Mouse (Mus musculus): ENCODE data around the gene Tmbim6. TPM values are rescaled to one million over a fixed set of nuclear protein-coding genes. Genes with fewer than 3 reads are reported as not detected.
A peak's percentile ranks its signal among the peaks of the same experiment; 100 is the strongest.

Tmbim6 gene
- total and polyA plus RNA-seq, 2 experiments from 2014 or later = 346 to 355 TPM

- H3K4me1 ChIP-seq (ENCODE audit: insufficient read depth, low read length) = peaks cover 26% of the 10 kb centered on the region
- H3K36me3 ChIP-seq (ENCODE audit: insufficient read depth, low read length) = no peaks in the 10 kb centered on the region
- no peak overlapping the region for H3K9ac ChIP-seq (replicated peaks; ENCODE audit: low read length)
- DNase-seq (ENCODE audit: low spot score) (no peak), ATAC-seq (no peak)
- WGBS = 76% methylated on average over 3 of the region's 3 CpGs
- no peak for TF ChIP-seq CTCF (IDR thresholded peaks at IDR 0.05; ENCODE audit: low read depth)
- peak overlapping the region; percentile 86; the same call in 1 of the 2 replicates for H3K4me2 ChIP-seq (ENCODE audit: low read depth, low read length)
- no peaks in the 10 kb centered on the region for H3K9me3 ChIP-seq (ENCODE audit: low read length)
- H3K27me3 ChIP-seq (ENCODE audit: insufficient read depth, low read length) = no peaks in the 10 kb centered on the region
- no peak overlapping the region for H3K4me3 ChIP-seq (ENCODE audit: low read length)
- no peak overlapping the region for H3K27ac ChIP-seq
Measured at GRCm38 (mm10) chr15:99455415-99455814, 62.7 kb downstream of the Tmbim6 start.

GRCm38 (mm10) chr15:99456338-99456962 is 63.8 kb downstream of the Tmbim6 start:
- peak; percentile 46 for DNase-seq (ENCODE audit: low spot score)
- TF ChIP-seq CTCF (IDR thresholded peaks at IDR 0.05; ENCODE audit: low read depth) = no peak
- 9% methylated on average over 7 of the region's 7 CpGs for WGBS

GRCm38 (mm10) chr15:99456963-99457605 is 64.4 kb downstream of the Tmbim6 start:
- H3K4me3 ChIP-seq (ENCODE audit: low read length) = peak overlapping the region; percentile 81
- no peaks in the 10 kb centered on the region for H3K36me3 ChIP-seq (ENCODE audit: insufficient read depth, low read length)
- no peaks in the 10 kb centered on the region for H3K9me3 ChIP-seq (ENCODE audit: low read length)
- peak overlapping the region; percentile 86 for H3K4me2 ChIP-seq (ENCODE audit: low read depth, low read length)
- ATAC-seq = peak; percentile 78
- DNase-seq (ENCODE audit: low spot score) = peak; percentile 75
- peaks cover 26% of the 10 kb centered on the region for H3K4me1 ChIP-seq (ENCODE audit: insufficient read depth, low read length)
- H3K9ac ChIP-seq (replicated peaks; ENCODE audit: low read length) = peak overlapping the region; percentile 70
- H3K27ac ChIP-seq = peak overlapping the region; percentile 93
- WGBS = under 1% methylated on average over 29 of the region's 43 CpGs
- no peak for TF ChIP-seq CTCF (IDR thresholded peaks at IDR 0.05; ENCODE audit: low read depth)
- H3K27me3 ChIP-seq (ENCODE audit: insufficient read depth, low read length) = no peaks in the 10 kb centered on the region

More at GRCm38 (mm10) chr15:99456338-99456962, 63.8 kb downstream of the Tmbim6 start:
- no peaks in the 10 kb centered on the region for H3K27me3 ChIP-seq (ENCODE audit: insufficient read depth, low read length)
- peak overlapping the region; percentile 70 for H3K9ac ChIP-seq (replicated peaks; ENCODE audit: low read length)
- no peaks in the 10 kb centered on the region for H3K9me3 ChIP-seq (ENCODE audit: low read length)
- peaks cover 26% of the 10 kb centered on the region for H3K4me1 ChIP-seq (ENCODE audit: insufficient read depth, low read length)
- H3K4me3 ChIP-seq (ENCODE audit: low read length) = peak overlapping the region; percentile 81
- ATAC-seq = no peak
- H3K36me3 ChIP-seq (ENCODE audit: insufficient read depth, low read length) = no peaks in the 10 kb centered on the region
- H3K27ac ChIP-seq = peak overlapping the region; percentile 93
- peak overlapping the region; percentile 86 for H3K4me2 ChIP-seq (ENCODE audit: low read depth, low read length)

DNA sequence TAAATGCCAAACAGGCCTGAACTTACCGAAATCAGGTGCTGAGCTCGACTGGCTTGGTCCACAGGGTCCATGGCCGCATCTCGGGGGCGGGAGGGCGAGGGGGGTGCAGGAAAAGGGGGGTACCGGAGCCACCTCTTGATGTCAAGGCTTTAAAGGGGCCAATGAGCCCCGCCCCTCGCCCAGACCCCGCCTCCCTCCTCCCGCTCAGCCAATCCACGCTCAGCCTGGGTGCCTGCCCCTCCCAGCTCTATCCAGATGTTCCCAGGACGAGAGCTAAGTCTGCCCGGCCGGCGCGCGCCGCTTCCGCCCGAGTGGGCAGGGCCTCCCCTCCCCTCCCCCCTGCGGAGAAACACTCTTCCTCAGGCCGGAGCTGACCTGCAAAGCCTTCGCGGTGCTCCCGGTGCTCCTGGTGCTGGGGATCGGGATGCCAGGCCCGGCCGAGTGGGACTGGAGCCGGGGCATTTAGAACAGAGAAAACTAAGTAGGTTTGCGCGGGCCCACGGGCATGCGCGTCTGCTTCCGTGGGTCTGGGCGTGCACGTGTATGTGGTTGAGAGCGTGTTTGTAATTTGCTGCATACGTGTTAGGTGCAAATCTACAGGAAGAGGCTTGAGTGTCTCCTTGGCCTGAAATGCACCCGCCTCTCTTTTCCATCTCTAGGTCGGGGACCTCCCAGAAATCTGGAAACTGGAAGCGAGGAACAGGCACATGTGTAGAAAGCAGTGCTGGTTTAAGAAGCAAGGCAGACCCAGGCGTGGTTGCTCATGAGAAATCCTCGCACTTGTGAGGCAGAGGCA is 65.1 kb downstream of the Tmbim6 start, which contains the start of gene Nckap5l:
TSS of gene Nckap5l (minus strand) at position 143 of the 796 bp plus-strand sequence.
- DNase-seq (ENCODE audit: low spot score) = peak; percentile 94
- Histone ChIP-seq H3K4me1 (ENCODE audit: insufficient read depth, low read length) (peaks cover 26% of the 10 kb centered on the region), H3K27me3 (ENCODE audit: insufficient read depth, low read length) (no peaks in the 10 kb centered on the region), H3K9ac (replicated peaks; ENCODE audit: low read length) (peak within 1 kb of the TSS; percentile 70), H3K36me3 (ENCODE audit: insufficient read depth, low read length) (no peaks in the 10 kb centered on the region), H3K27ac (peak within 1 kb of the TSS; percentile 93), H3K9me3 (ENCODE audit: low read length) (no peaks in the 10 kb centered on the region), H3K4me3 (ENCODE audit: low read length) (peak within 1 kb of the TSS; percentile 81), H3K4me2 (ENCODE audit: low read depth, low read length) (peak within 1 kb of the TSS; percentile 86)
- peak; percentile 96 for ATAC-seq
- TF ChIP-seq CTCF (IDR thresholded peaks at IDR 0.05; ENCODE audit: low read depth) = no peak
- 2% methylated on average over 45 of the region's 45 CpGs for WGBS

Other genes with a start within 250 kb of the Tmbim6 start
- 1.8 and 3.6 TPM in 2 replicates for gene Kcnh3, start 168.0 kb upstream of the Tmbim6 start, total RNA-seq (2014; rRNA removed)
- gene Kcnh3, start 168.0 kb upstream of the Tmbim6 start, polyA plus RNA-seq (2015; fragmentation: Nextera tagmentation; extraction: Ambion mirVana) = 0.91 and 1.2 TPM in 2 replicates
- gene Mcrs1, start 140.9 kb upstream of the Tmbim6 start, total RNA-seq (2014; rRNA removed) = 228 and 229 TPM in 2 replicates
- gene Mcrs1, start 140.9 kb upstream of the Tmbim6 start, polyA plus RNA-seq (2015; fragmentation: Nextera tagmentation; extraction: Ambion mirVana) = 199 and 206 TPM in 2 replicates
- 90.2 and 94.2 TPM in 2 replicates for gene Prpf40b, start 97.8 kb upstream of the Tmbim6 start, total RNA-seq (2014; rRNA removed)
- 101 and 110 TPM in 2 replicates for gene Prpf40b, start 97.8 kb upstream of the Tmbim6 start, polyA plus RNA-seq (2015; fragmentation: Nextera tagmentation; extraction: Ambion mirVana)
- gene Fam186b, start 97.0 kb upstream of the Tmbim6 start, total RNA-seq (2014; rRNA removed) = 0.86 and 1.3 TPM in 2 replicates
- 1.3 and 1.4 TPM in 2 replicates for gene Fam186b, start 97.0 kb upstream of the Tmbim6 start, polyA plus RNA-seq (2015; fragmentation: Nextera tagmentation; extraction: Ambion mirVana)
- gene Fmnl3, start 22.4 kb upstream of the Tmbim6 start, total RNA-seq (2014; rRNA removed) = 11.9 and 15.2 TPM in 2 replicates
- gene Fmnl3, start 22.4 kb upstream of the Tmbim6 start, polyA plus RNA-seq (2015; fragmentation: Nextera tagmentation; extraction: Ambion mirVana) = 8.0 and 8.2 TPM in 2 replicates
- gene Nckap5l, start 64.9 kb downstream of the Tmbim6 start, total RNA-seq (2014; rRNA removed) = 19.5 and 23.4 TPM in 2 replicates
- 10.0 and 11.4 TPM in 2 replicates for gene Nckap5l, start 64.9 kb downstream of the Tmbim6 start, polyA plus RNA-seq (2015; fragmentation: Nextera tagmentation; extraction: Ambion mirVana)
- 10.1 and 13.7 TPM in 2 replicates for gene Bcdin3d, start 81.8 kb downstream of the Tmbim6 start, total RNA-seq (2014; rRNA removed)
- 12.6 and 12.7 TPM in 2 replicates for gene Bcdin3d, start 81.8 kb downstream of the Tmbim6 start, polyA plus RNA-seq (2015; fragmentation: Nextera tagmentation; extraction: Ambion mirVana)
- gene Faim2, start 135.3 kb downstream of the Tmbim6 start, total RNA-seq (2014; rRNA removed) = 30.5 and 33.4 TPM in 2 replicates
- gene Faim2, start 135.3 kb downstream of the Tmbim6 start, polyA plus RNA-seq (2015; fragmentation: Nextera tagmentation; extraction: Ambion mirVana) = 54.6 and 57.9 TPM in 2 replicates
- gene Aqp2, start 186.2 kb downstream of the Tmbim6 start, total RNA-seq (2014; rRNA removed) = not detected in 2 replicates
- 0.10 TPM in 1 of 2 replicates, not detected in the other for gene Aqp2, start 186.2 kb downstream of the Tmbim6 start, polyA plus RNA-seq (2015; fragmentation: Nextera tagmentation; extraction: Ambion mirVana)
- gene Aqp5, start 197.9 kb downstream of the Tmbim6 start, total RNA-seq (2014; rRNA removed) = 3.8 and 5.5 TPM in 2 replicates
- gene Aqp5, start 197.9 kb downstream of the Tmbim6 start, polyA plus RNA-seq (2015; fragmentation: Nextera tagmentation; extraction: Ambion mirVana) = 1.1 TPM in 2 replicates
- 0.14 and 0.26 TPM in 2 replicates for gene Aqp6, start 208.5 kb downstream of the Tmbim6 start, total RNA-seq (2014; rRNA removed)
- 0.33 and 0.50 TPM in 2 replicates for gene Aqp6, start 208.5 kb downstream of the Tmbim6 start, polyA plus RNA-seq (2015; fragmentation: Nextera tagmentation; extraction: Ambion mirVana)

Data from hindbrain, postnatal 0 days (tissue).